26 mouse cellular contexts compared by ENCODE assay signal in the genomic region with DNA sequence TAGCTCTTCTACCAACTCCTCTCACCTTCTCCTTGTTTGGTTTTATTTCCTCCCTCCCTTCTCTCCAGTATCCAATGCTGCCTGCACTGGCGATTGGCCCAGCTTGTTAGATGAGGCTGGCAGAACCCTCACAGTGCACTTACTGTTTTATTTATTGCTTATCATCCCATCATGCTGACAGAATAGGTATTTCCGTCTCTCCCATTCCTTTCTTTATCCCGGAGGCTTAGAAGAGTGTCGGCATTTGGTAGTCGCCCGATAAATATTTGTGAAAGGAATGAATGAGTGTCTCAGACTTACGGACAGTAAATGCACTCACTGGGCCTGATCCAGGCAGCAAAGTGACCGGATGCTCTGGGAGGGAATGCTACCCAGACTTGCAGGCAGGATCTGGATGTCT.
DNase-seq lines count a peak whose midpoint lies in the region; ATAC-seq and TF ChIP-seq lines count a peak whose summit lies in the region.
"Had no signal": no experiment of that assay in that cellular context is flagged by ENCODE, and none has a peak within 500 bp of the region (broad histone marks: within the 10 kb centered on the region; RNA-seq: fewer than 3 reads in every experiment).

No protein-coding gene starts in this region.

- H3K27ac ChIP-seq in stomach, embryonic 15.5 days: no peak overlapping the region; the same call in 1 of the 2 replicates
- no peak overlapping the region for H3K27ac ChIP-seq in heart, adult 2 months
- H3K27ac ChIP-seq: embryonic facial prominence, embryonic 10.5 days; embryonic facial prominence, embryonic 13.5 days; forebrain, embryonic 10.5 days; forebrain, embryonic 13.5 days; heart, embryonic 10.5 days; heart, embryonic 13.5 days; hindbrain, embryonic 14.5 days had no signal

- 43% methylated on average over 8 of the region's 8 CpGs for WGBS in stomach, embryonic 15.5 days
- WGBS in heart, adult 2 months: 61% methylated on average over 8 of the region's 8 CpGs

- ATAC-seq in frontal cortex, adult (ENCODE audit: low TSS enrichment): 0 out of 2 replicates have a peak, but pooled peaks have one; percentile 6
- ATAC-seq in stomach, embryonic 15.5 days (ENCODE audit: insufficient read depth, low FRiP score, low read depth): 0 out of 2 replicates have a peak, but pooled peaks have one; percentile 47
- ATAC-seq: activated CD4-positive, CD25-positive, alpha-beta regulatory T cell, adult 4 months; forebrain, embryonic 13.5 days; forebrain, embryonic 16.5 days had no signal

- no peak for TF ChIP-seq CTCF in heart, adult 2 months (IDR thresholded peaks at IDR 0.05)

- peaks cover 3% of the 10 kb centered on the region; the same call in 1 of the 2 replicates for H3K4me1 ChIP-seq in stomach, embryonic 15.5 days
- no peaks in the 10 kb centered on the region for H3K4me1 ChIP-seq in heart, adult 2 months (ENCODE audit: control insufficient read depth, insufficient read depth, low read length)
- H3K4me1 ChIP-seq: embryonic facial prominence, embryonic 10.5 days; embryonic facial prominence, embryonic 13.5 days; forebrain, embryonic 13.5 days; heart, embryonic 10.5 days; heart, embryonic 13.5 days had no signal

- TF ChIP-seq POLR2A in heart, adult 2 months (IDR thresholded peaks at IDR 0.05; ENCODE audit: insufficient read depth, low read depth, low read length): no peak

- no peak overlapping the region for H3K4me3 ChIP-seq in stomach, embryonic 15.5 days (replicated peaks)
- H3K4me3 ChIP-seq in heart, adult 2 months: no peak overlapping the region
- H3K4me3 ChIP-seq: embryonic facial prominence, embryonic 10.5 days; embryonic facial prominence, embryonic 13.5 days; forebrain, embryonic 10.5 days; forebrain, embryonic 13.5 days; heart, embryonic 10.5 days; heart, embryonic 13.5 days had no signal

- intact Hi-C loops in heart, adult 2 months (cut with DNase I): no loop called here

- no peaks in the 10 kb centered on the region for H3K79me2 ChIP-seq in heart, adult 2 months (replicated peaks; ENCODE audit: control insufficient read depth, insufficient read depth, low read length)

- H3K4me2 ChIP-seq in stomach, embryonic 15.5 days: no peak overlapping the region
- H3K4me2 ChIP-seq: embryonic facial prominence, embryonic 13.5 days; forebrain, embryonic 13.5 days; heart, embryonic 13.5 days; hindbrain, embryonic 14.5 days had no signal

- no peaks in the 10 kb centered on the region for H3K27me3 ChIP-seq in stomach, embryonic 15.5 days (replicated peaks)
- H3K27me3 ChIP-seq in heart, adult 2 months (ENCODE audit: control insufficient read depth, insufficient read depth, low read length): no peaks in the 10 kb centered on the region
- H3K27me3 ChIP-seq: embryonic facial prominence, embryonic 13.5 days; forebrain, embryonic 13.5 days; heart, embryonic 13.5 days had no signal

- no peaks in the 10 kb centered on the region for H3K9me3 ChIP-seq in stomach, embryonic 15.5 days

- no peak for DNase-seq in frontal cortex, postnatal 14 days (ENCODE audit: low spot score in 2 of 2)
- DNase-seq in Muller cell, postnatal 12 days (ENCODE audit: inconsistent ontology term): peak; percentile 83
- no peak for DNase-seq in heart, adult 2 months
- no peak for DNase-seq in urinary bladder, postnatal 10 days (ENCODE audit: low spot score)
- DNase-seq: adrenal gland, adult 8-10 months; adrenal gland, postnatal 25 days; cerebellum, adult 11-12 months; cerebellum, adult 8-10 months; cerebellum, postnatal 10 days; cerebellum, postnatal 36 days; embryo, embryonic 11 days; gastrocnemius, postnatal 25 days; heart, adult 18-20 months; heart, postnatal 14 days; heart, postnatal 4 days had no signal

- H3K9ac ChIP-seq in stomach, embryonic 15.5 days: no peak overlapping the region
- no peak overlapping the region for H3K9ac ChIP-seq in heart, adult 2 months (ENCODE audit: low read depth, low read length)
- H3K9ac ChIP-seq: embryonic facial prominence, embryonic 13.5 days; forebrain, embryonic 13.5 days; heart, embryonic 13.5 days; hindbrain, embryonic 14.5 days had no signal

- TF ChIP-seq EP300 in heart, adult 2 months (IDR thresholded peaks at IDR 0.05; ENCODE audit: insufficient read depth, low read depth, low read length): no peak

- no peaks in the 10 kb centered on the region for H3K36me3 ChIP-seq in stomach, embryonic 15.5 days
- H3K36me3 ChIP-seq in heart, adult 2 months (ENCODE audit: control insufficient read depth, insufficient read depth, low read length): no peaks in the 10 kb centered on the region
- H3K36me3 ChIP-seq: embryonic facial prominence, embryonic 10.5 days; embryonic facial prominence, embryonic 13.5 days; forebrain, embryonic 10.5 days; heart, embryonic 10.5 days; heart, embryonic 13.5 days had no signal
